Mouse (Mus musculus): ENCODE measurements at regions not wholly inside any gene's neighbourhood (a gene's known extent, or its start where the extent isn't known, plus 50 kb on each side); places are given as distances from the start of the nearest gene placed in this dataset.

- Histone ChIP-seq H3K9me3 (replicated peaks; ENCODE audit: insufficient read depth, low read length) (no peaks in the 10 kb centered on the region; the same call in 1 of the 2 replicates), H3K27me3 (ENCODE audit: control insufficient read depth in 1 of 2, insufficient read depth in 2 of 2, low read length in 2 of 2) (no peaks in the 10 kb centered on the region), H3K4me3 (ENCODE audit: control insufficient read depth in 1 of 2, insufficient read depth in 1 of 2, low read depth in 2 of 2, low read length in 2 of 2) (no peak overlapping the region), H3K79me2 (ENCODE audit: control insufficient read depth, insufficient read depth, low read length, poor library complexity) (no peaks in the 10 kb centered on the region), H3K27ac (ENCODE audit: control insufficient read depth, low read depth, low read length) (no peak overlapping the region), H3K4me1 (ENCODE audit: control insufficient read depth in 1 of 2, insufficient read depth in 2 of 2, low read length in 2 of 2) (no peaks in the 10 kb centered on the region), H3K9ac (ENCODE audit: control insufficient read depth, low read depth, low read length, poor library complexity, severe bottlenecking) (no peak overlapping the region), H3K36me3 (ENCODE audit: control insufficient read depth in 1 of 2, insufficient read depth in 2 of 2, low read length in 2 of 2) (no peaks in the 10 kb centered on the region)
- TF ChIP-seq UBTF (IDR thresholded peaks at IDR 0.05; ENCODE audit: borderline replicate concordance, insufficient read depth, low read depth, low read length) (no peak), USF1 (IDR thresholded peaks at IDR 0.05; ENCODE audit: low read depth, low read length) (no peak), CHD1 (IDR thresholded peaks at IDR 0.05; ENCODE audit: low read depth, low read length) (no peak), MYC (IDR thresholded peaks at IDR 0.05; ENCODE audit: low read depth, low read length) (no peak), NELFE (IDR thresholded peaks at IDR 0.05; ENCODE audit: low read depth, low read length) (no peak), GATA1 (IDR thresholded peaks at IDR 0.05; ENCODE audit: low read depth, low read length) (no peak), GABPA (IDR thresholded peaks at IDR 0.05; ENCODE audit: low read depth, low read length) (no peak), POLR2AphosphoS2 (IDR thresholded peaks at IDR 0.05; ENCODE audit: low read length) (no peak), E2F4 (IDR thresholded peaks at IDR 0.05; ENCODE audit: borderline replicate concordance, low read depth, low read length) (no peak), MAFK (IDR thresholded peaks at IDR 0.05; ENCODE audit: borderline replicate concordance, low read depth, low read length) (no peak), EP300 (IDR thresholded peaks at IDR 0.05; ENCODE audit: low read depth in 1 of 2, low read length in 2 of 2) (no peak), CTCF (IDR thresholded peaks at IDR 0.05 in 2 of 3, conservative IDR thresholded peaks at IDR 0.05 in 1 of 3; ENCODE audit: control insufficient read depth in 1 of 3, insufficient read depth in 1 of 3, low read depth in 2 of 3, low read length in 3 of 3, poor library complexity in 1 of 3, severe bottlenecking in 1 of 3) (no peak), HCFC1 (IDR thresholded peaks at IDR 0.05; ENCODE audit: low read depth, low read length) (no peak)
- no peak for DNase-seq (ENCODE audit: low read depth, low spot score)
Measured at GRCm38 (mm10) chr5:118908224-118908623, 347.7 kb downstream of the Med13l start.

- Histone ChIP-seq H3K27me3 (ENCODE audit: control insufficient read depth in 1 of 2, insufficient read depth in 2 of 2, low read length in 2 of 2) (no peaks in the 10 kb centered on the region), H3K36me3 (ENCODE audit: control insufficient read depth in 1 of 2, insufficient read depth in 2 of 2, low read length in 2 of 2) (no peaks in the 10 kb centered on the region), H3K9me3 (replicated peaks; ENCODE audit: insufficient read depth, low read length) (no peaks in the 10 kb centered on the region; the same call in 1 of the 2 replicates), H3K4me1 (ENCODE audit: control insufficient read depth in 1 of 2, insufficient read depth in 2 of 2, low read length in 2 of 2) (no peaks in the 10 kb centered on the region), H3K79me2 (ENCODE audit: control insufficient read depth, insufficient read depth, low read length, poor library complexity) (no peaks in the 10 kb centered on the region), H3K27ac (ENCODE audit: control insufficient read depth, low read depth, low read length) (no peak overlapping the region), H3K9ac (ENCODE audit: control insufficient read depth, low read depth, low read length, poor library complexity, severe bottlenecking) (no peak overlapping the region), H3K4me3 (ENCODE audit: control insufficient read depth in 1 of 2, insufficient read depth in 1 of 2, low read depth in 2 of 2, low read length in 2 of 2) (no peak overlapping the region)
- DNase-seq (ENCODE audit: low read depth, low spot score) = no peak
- TF ChIP-seq NELFE (IDR thresholded peaks at IDR 0.05; ENCODE audit: low read depth, low read length) (no peak), CHD1 (IDR thresholded peaks at IDR 0.05; ENCODE audit: low read depth, low read length) (no peak), MYB (IDR thresholded peaks at IDR 0.05; ENCODE audit: low read depth, low read length) (no peak)
Measured at GRCm38 (mm10) chr5:118909756-118910155, 349.3 kb downstream of the Med13l start.

GRCm38 (mm10) chr5:118914191-118914750 lies 353.8 kb downstream of the Med13l start:
- Histone ChIP-seq H3K4me3 (ENCODE audit: control insufficient read depth in 1 of 2, insufficient read depth in 1 of 2, low read depth in 2 of 2, low read length in 2 of 2) (no peak overlapping the region), H3K9ac (ENCODE audit: control insufficient read depth, low read depth, low read length, poor library complexity, severe bottlenecking) (no peak overlapping the region), H3K4me1 (ENCODE audit: control insufficient read depth in 1 of 2, insufficient read depth in 2 of 2, low read length in 2 of 2) (no peaks in the 10 kb centered on the region), H3K9me3 (replicated peaks; ENCODE audit: insufficient read depth, low read length) (no peaks in the 10 kb centered on the region; the same call in 1 of the 2 replicates), H3K27me3 (ENCODE audit: control insufficient read depth in 1 of 2, insufficient read depth in 2 of 2, low read length in 2 of 2) (no peaks in the 10 kb centered on the region), H3K36me3 (ENCODE audit: control insufficient read depth in 1 of 2, insufficient read depth in 2 of 2, low read length in 2 of 2) (no peaks in the 10 kb centered on the region), H3K79me2 (ENCODE audit: control insufficient read depth, insufficient read depth, low read length, poor library complexity) (no peaks in the 10 kb centered on the region), H3K27ac (ENCODE audit: control insufficient read depth, low read depth, low read length) (no peak overlapping the region)
- DNase-seq (ENCODE audit: low read depth, low spot score) = no peak
- TF ChIP-seq RAD21 (IDR thresholded peaks at IDR 0.05; ENCODE audit: low read depth, low read length) (no peak), USF1 (IDR thresholded peaks at IDR 0.05; ENCODE audit: low read depth, low read length) (no peak), MXI1 (IDR thresholded peaks at IDR 0.05; ENCODE audit: low read depth, low read length) (no peak), EP300 (IDR thresholded peaks at IDR 0.05; ENCODE audit: low read depth in 1 of 2, low read length in 2 of 2) (no peak), ZKSCAN1 (IDR thresholded peaks at IDR 0.05; ENCODE audit: low read depth, low read length) (no peak), ETS1 (IDR thresholded peaks at IDR 0.05; ENCODE audit: low read depth, low read length) (no peak), JUND (IDR thresholded peaks at IDR 0.05; ENCODE audit: low read depth, low read length) (no peak), TCF12 (IDR thresholded peaks at IDR 0.05; ENCODE audit: low read depth, low read length) (no peak), USF2 (IDR thresholded peaks at IDR 0.05; ENCODE audit: borderline replicate concordance in 1 of 2, insufficient read depth in 1 of 2, low read depth in 1 of 2, low read length in 2 of 2) (no peak), ELF1 (IDR thresholded peaks at IDR 0.05; ENCODE audit: low read depth, low read length) (no peak), MYB (IDR thresholded peaks at IDR 0.05; ENCODE audit: low read depth, low read length) (no peak), CHD2 (IDR thresholded peaks at IDR 0.05; ENCODE audit: low read length) (no peak), SMC3 (IDR thresholded peaks at IDR 0.05; ENCODE audit: low read depth, low read length) (no peak), BHLHE40 (IDR thresholded peaks at IDR 0.05; ENCODE audit: borderline replicate concordance, low read depth, low read length) (no peak), CTCF (IDR thresholded peaks at IDR 0.05 in 2 of 3, conservative IDR thresholded peaks at IDR 0.05 in 1 of 3; ENCODE audit: control insufficient read depth in 1 of 3, insufficient read depth in 1 of 3, low read depth in 2 of 3, low read length in 3 of 3, poor library complexity in 1 of 3, severe bottlenecking in 1 of 3) (no peak)
